Mouse (Mus musculus) brain, adult 2 months (tissue): ENCODE measurements at regions not wholly inside any gene's neighbourhood (a gene's known extent, or its start where the extent isn't known, plus 50 kb on each side); places are given as distances from the start of the nearest gene placed in this dataset.

Source experiments
- DNase-seq: peaks from one replicate; pipeline ENCODE4 v3.0.0; 2011; ENCODE audit warnings: low read depth, low spot score

- DNase-seq, result no peak
Observed at GRCm38 (mm10) chr19:21146860-21147390, 125.2 kb upstream of the Zfand5 start.

GRCm38 (mm10) chr19:21144659-21145283 is 127.3 kb upstream of the Zfand5 start:
- no peak for DNase-seq

- DNase-seq, result peak; percentile 39
Observed at GRCm38 (mm10) chr19:21143970-21144595, 128.0 kb upstream of the Zfand5 start.

- no peak for DNase-seq
Observed at GRCm38 (mm10) chr19:21140456-21140855, 131.6 kb upstream of the Zfand5 start.

GRCm38 (mm10) chr19:21138998-21139495 is 133.0 kb upstream of the Zfand5 start:
- no peak for DNase-seq

- peak; percentile 82 for DNase-seq
Observed at GRCm38 (mm10) chr19:21136756-21137155, 135.3 kb upstream of the Zfand5 start.

- DNase-seq, result peak; percentile 89
Observed at GRCm38 (mm10) chr19:21135998-21136380, 136.1 kb upstream of the Zfand5 start.

GRCm38 (mm10) chr19:21135297-21135997 is 136.6 kb upstream of the Zfand5 start:
- DNase-seq, result peak; percentile 96

GRCm38 (mm10) chr19:21129653-21130052 is 142.4 kb upstream of the Zfand5 start:
- DNase-seq, result no peak

GRCm38 (mm10) chr19:21127079-21127745 is 144.9 kb upstream of the Zfand5 start:
- DNase-seq, result peak; percentile 51

- DNase-seq, result no peak
Observed at GRCm38 (mm10) chr19:21126670-21127069, 145.4 kb upstream of the Zfand5 start.

GRCm38 (mm10) chr19:21119477-21119876 is 152.6 kb upstream of the Zfand5 start:
- peak; percentile 73 for DNase-seq

- peak; percentile 76 for DNase-seq
Observed at GRCm38 (mm10) chr19:21118782-21119181, 153.3 kb upstream of the Zfand5 start.

- DNase-seq, result no peak
Observed at GRCm38 (mm10) chr19:21115693-21116092, 156.4 kb upstream of the Zfand5 start.

- no peak for DNase-seq
Observed at GRCm38 (mm10) chr19:21111836-21112235, 157.8 kb upstream of the Tmc1 start.

- no peak for DNase-seq
Observed at GRCm38 (mm10) chr19:21108311-21108710, 154.3 kb upstream of the Tmc1 start.

GRCm38 (mm10) chr19:21107741-21108140 is 153.7 kb upstream of the Tmc1 start:
- no peak for DNase-seq

GRCm38 (mm10) chr19:21107275-21107674 is 153.3 kb upstream of the Tmc1 start:
- DNase-seq, result no peak

GRCm38 (mm10) chr19:21106766-21107165 is 152.8 kb upstream of the Tmc1 start:
- no peak for DNase-seq

- DNase-seq, result peak; percentile 70
Observed at GRCm38 (mm10) chr19:21106241-21106669, 152.3 kb upstream of the Tmc1 start.

- DNase-seq, result no peak
Observed at GRCm38 (mm10) chr19:21105004-21105403, 151.0 kb upstream of the Tmc1 start.

GRCm38 (mm10) chr19:21104462-21104936 is 150.5 kb upstream of the Tmc1 start:
- DNase-seq, result peak; percentile 60
